Mouse (Mus musculus) adrenal gland, postnatal 4 days (tissue): ENCODE measurements at regions not wholly inside any gene's neighbourhood (a gene's known extent, or its start where the extent isn't known, plus 50 kb on each side); places are given as distances from the start of the nearest gene placed in this dataset.

Experiments
- DNase-seq, 2 experiments: peaks; one replicate each; pipeline ENCODE4 v3.0.0; 2021 to 2022; ENCODE audit warnings: low spot score in 2 of 2, mixed read lengths in 2 of 2

DNA sequence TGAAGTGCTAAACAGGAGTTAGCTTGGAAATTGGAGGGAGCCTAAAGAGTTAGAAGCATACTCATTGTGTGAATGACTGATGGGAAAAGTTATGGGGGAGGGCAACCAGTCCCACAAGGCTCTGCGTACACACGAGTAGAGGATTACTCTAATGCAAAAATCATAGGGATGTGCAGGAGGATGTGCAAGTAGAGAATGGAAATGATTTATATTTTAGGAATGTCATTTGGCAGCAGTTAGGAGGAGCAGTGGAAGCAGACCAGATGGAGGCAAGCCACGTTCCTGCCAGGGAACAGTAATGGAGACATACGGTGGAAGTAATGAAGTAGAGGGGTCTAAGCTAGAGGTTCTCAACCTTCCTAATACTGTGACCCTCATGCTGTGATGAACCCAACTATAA is 194.1 kb upstream of the Arhgap24 start:
- DNase-seq: no peak

DNA sequence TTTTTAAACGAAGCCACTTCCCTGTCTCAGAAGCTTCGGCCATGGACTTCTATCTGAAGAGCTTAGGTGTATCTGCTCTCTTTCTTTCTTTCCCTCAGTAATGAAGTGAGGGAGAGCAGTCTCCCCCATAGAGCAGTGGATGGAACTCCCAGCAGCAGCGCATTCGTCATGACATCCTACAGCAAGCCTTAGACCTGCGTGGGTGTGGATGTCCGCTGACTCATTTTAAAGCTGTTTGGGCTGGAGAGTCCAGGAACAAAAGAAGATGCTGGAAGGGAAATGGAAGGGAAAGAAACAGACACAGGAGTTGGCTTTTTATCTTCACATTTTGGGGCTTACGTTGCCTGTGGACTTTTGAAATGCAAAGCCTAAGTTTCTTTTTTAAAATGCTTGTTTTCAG is 190.3 kb upstream of the Arhgap24 start:
- DNase-seq: no peak

DNA sequence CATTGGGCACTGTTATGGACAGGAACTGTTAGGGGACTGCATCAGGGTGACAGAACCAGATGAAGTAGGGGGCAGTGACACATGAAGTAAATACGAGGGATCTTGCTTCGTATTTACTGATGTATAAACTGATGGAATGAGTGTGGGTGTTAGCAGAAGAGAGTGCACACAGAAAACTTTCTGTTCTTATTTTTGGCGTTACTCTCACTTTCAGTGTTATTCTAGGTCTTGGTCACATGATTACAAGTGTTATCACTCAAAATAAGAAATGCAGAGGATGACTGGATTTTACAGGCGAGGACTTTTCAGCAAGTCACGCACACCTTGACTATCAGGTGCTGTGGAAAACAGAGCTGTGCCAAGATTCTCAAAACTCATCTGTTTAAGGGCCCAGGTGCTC is 185.6 kb upstream of the Arhgap24 start:
- no peak for DNase-seq

DNA sequence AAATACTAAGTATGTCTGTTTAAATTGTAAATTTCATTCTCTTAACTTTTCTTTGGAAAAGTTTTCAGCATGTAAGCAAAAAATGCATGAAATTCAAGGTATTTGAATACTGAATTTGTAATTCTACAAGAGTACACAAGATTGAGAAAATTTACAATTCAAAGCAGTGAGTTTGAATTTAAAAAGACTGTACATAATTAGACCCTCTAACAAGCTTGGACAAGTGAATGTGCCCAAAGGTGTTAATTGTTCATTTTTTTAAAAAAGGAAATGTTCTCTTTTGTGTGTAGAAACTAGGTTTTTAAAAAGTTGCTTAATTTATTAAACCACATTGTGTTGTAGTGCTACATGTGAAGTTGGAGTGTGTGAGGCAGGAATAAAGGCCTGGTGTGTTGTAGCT is 174.9 kb upstream of the Arhgap24 start:
- DNase-seq: no peak

DNA sequence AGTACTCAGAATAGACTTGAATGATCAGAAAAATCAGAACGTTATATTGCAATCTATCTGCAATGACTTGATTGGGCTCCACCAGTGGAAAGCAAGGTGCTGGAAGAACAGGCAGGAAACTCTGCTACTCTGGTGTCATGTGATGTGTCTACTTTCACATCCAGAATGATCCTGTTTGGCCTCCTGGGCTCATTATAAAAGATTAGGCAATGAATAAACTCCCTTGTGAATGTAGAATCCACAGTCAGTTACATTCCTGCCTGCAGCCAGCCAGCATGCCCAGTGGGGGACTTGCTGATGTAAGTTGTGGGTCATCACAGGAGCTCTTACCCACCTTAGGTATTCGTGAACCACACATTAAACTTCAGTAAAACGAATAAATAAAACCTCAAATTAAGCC is 174.5 kb upstream of the Arhgap24 start:
- DNase-seq: no peak

DNA sequence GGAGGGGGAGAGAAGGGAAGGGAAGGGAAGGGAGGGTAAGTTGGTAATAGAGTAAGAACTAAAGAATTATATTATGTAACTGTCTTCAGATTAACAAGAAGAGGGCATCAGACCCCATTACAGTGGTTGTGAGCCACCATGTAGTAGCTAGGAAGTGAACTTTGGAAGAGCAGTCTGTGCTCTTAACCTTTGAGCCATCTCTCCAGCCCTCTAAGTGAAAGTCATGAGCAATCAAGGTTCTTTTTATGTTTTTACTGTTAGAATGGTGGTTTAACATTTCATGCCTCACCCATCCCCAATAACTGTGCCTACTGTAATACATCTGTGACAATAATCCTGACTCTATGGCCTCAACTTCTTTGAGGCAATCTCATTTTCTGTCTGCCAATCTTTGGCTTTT is 169.6 kb upstream of the Arhgap24 start:
- DNase-seq: no peak

DNA sequence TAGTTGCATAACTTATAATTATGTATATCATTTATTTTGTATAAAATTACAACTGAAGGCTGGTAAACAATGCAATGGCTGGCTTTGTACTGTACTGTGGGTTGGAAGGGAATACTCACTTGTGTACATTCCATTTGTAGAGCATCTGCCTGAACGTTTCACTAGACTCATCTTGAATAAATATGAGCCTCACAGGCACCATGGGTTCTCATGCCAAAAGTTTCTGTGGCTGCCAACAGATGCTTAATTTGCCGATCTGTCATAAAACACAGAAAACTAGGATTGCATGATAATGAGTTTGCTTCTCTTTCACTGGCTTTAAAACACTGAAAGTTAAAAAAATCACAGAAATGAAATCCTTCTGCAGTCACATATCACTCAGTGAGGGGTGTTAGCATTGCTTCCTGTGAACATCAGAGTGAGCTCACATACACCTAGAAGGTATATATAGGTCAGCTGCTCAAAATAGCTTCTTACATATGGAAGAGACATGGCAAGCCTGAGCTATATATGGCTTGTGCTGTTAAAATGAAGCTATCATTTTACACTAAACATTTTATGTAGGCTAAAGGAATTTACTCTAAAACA is 152.9 kb upstream of the Arhgap24 start:
- DNase-seq: no peak

DNA sequence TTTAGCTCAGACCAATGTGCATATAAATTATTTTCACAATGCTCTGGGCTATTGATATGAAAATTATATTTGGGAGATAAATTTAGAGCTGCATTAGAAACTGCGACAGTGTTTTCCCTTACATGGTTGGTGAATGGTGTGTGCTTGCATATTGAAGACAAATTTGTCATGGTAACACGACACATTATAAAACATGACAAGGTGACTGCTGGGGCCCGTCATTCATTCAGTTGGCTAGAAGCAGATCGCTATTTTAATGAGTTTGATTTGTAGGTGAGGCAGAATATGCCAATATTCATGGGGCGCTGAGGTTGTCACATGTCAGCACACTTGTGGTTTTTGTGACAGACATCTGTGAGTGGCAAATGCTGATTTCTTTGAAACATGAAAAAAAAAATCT is 147.3 kb upstream of the Arhgap24 start:
- DNase-seq: no peak

DNA sequence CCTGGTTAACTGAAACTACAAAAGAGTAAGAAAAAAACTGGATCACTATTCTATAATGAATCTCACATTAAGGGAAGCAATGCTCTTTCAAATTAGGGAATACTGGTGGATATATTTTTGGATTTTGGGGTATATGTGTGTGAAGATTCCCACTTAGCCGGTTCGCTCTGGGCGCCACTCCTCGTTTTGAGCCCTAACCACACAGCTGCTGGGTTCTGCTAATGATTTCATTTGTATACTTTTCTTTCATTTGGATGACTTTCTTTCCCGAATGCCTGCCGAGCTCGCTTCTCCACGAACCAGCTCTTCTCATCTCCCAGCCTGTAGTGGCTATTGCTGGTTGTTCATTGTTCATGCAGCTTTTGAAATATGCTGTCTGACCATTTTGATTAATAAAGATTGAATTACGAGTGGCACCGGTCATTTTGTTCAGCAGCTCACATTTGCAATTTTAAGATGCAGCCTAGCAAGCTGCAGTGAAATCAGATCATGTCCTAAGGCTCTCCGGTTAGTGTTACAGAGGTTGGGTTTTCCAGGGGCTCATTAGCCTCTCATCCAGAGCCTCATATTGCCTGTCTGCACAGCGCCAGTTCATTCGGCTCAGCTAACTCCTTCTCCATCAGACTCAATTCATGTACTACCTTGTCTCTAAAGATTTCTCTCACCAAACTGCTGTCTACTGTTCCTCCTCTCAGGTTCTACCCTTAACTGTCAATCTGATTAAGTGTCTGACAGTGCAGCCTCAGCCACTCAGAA is 146.6 kb upstream of the Arhgap24 start:
- no peak for DNase-seq

DNA sequence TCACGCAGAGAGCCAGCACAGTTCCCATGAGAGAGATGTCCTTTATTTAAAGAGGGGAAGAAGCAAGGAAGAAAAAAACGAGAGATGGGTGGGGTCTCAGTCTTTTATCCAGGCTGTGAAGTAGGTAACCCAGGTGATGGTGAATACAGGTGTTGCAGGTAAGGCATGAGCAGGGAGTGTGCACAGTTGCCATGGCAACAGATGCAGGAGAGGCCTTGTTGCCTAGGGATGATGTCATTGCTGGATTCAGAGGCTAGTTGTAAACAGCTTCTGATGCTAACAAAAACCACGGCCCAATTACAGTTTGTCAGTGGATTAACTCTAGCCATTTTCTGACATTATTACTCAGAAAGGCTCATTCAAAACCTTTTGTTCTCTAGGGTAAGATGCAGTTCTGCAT is 114.7 kb upstream of the Arhgap24 start:
- DNase-seq: no peak

DNA sequence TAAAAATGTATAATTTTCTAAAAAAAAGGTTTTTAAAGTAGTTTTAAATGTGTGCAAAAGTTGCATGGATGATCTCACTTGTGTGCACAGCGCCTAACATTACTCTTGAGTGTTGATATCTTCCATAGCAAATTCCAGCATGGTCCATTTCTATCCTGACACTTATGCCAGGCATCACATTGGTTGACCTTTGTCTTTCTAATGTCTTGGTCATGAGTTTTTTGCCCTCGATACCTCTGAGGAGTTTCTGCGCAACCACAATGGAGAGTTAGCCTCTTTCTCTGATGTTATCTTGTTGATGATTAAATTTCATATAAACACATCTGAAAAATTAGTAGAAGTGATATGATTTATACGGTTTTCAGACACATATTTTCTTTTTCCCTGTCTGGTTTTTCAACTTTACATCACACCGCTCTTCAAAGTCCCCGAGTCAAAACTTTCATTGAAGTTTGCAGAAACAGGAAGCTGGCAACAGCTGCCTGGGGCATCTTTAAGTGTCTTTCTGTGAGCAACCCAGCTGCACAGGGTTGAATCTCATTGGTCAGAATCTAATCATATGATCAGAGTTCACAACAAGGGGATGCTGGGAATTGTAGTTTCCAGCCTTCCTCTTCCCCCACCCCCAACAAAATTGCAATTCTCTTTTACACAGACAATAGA is 107.8 kb upstream of the Arhgap24 start:
- DNase-seq: no peak

DNA sequence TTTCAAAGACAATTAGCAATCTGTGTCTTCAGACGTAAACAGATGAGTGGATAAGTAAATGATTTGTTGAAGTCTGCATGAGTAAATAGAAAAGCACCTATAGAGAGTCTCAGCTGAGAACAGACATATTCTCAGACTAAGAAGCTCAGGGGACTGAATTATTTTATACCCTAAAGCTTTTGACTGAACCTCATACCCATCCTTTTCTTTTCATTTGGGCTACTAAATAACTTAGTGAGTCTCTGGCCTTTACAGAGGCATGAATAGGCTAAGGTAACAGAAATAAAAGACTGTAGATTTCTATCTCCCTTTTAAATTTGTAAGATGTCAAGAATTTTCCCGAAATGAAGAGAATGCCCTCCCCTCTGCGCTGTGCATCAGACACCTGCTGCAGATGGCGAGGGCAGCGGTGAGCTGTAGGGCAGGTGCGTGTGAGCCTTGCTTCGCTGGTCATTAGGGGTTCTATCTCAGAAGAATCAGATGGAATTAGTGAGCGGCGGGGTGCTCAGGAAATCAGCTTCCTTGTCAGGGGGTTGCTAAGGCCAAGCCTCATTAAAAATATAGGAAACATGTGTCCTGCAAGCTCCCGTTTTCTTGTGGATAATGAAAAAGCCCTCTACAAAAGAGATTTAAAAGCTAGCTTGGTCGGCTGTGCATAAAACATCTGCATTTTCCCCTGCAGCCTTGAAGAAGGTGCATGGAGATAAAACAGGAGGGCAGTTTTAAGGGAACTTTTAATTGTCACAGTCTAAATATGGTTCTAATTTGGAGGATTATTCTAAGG is 107.0 kb upstream of the Arhgap24 start:
- no peak for DNase-seq

DNA sequence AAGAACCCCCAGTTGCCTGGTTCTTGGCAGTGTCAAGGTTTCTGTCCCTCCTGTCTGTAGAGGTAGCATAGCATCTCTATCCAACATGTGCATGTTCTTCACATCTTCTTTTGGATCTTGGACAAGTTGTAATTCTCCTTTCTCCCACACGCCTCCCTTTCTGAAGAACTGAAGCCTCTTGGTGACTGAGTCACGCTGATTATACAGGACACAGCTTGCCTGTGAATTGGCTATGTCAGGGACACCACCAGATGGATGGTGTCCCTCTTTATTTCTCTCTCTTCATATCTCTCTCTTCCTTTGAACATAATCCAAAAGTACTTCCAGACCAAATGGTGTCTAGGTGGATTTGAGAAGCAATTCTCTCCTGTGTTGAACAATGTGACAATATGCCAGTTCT is 105.9 kb upstream of the Arhgap24 start:
- DNase-seq: no peak

DNA sequence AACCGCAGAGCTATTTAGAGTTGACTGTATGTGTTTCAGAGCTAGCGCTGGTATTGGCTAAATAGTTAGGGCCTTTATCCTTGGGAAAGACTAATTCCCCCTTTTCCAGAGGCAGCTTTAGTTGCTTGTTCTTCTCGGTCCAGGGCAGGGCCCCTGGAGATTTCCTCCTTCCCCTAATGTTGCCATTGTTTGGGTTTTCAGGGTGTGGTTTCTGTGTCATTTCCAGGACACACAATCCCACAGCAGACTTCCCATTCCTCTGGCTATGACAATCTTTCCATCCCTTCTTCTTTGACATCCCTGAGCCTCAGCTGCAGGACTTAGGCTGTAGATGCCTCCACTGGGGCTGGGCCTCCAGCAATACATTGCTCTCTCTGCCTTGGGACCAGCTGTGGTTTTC is 87.2 kb upstream of the Arhgap24 start:
- no peak for DNase-seq

DNA sequence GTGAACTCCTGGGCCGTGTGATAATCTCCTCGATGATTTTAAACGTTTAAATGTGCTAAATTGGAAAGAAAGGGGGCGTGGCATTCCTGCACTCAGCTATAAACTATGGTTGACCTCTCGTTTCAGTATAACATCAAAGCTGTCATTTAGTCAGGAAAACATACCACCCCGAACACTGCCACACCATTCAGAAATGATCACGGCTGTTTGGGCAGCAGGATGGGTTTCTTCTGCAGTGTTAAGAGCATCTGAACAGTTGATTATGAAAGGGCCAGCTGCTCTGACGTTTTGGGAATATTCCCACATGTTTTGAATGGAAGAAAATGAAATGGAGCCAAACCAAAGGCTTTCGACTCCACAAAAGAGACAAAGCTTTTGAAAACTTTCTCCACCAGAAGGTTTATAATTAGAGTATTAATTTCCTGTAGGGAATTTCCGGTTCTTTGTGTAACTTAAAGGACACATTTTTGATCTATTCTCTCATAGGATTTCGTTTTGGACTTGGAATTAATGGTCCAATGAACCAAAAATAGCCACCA is 85.5 kb upstream of the Arhgap24 start:
- DNase-seq: no peak

DNA sequence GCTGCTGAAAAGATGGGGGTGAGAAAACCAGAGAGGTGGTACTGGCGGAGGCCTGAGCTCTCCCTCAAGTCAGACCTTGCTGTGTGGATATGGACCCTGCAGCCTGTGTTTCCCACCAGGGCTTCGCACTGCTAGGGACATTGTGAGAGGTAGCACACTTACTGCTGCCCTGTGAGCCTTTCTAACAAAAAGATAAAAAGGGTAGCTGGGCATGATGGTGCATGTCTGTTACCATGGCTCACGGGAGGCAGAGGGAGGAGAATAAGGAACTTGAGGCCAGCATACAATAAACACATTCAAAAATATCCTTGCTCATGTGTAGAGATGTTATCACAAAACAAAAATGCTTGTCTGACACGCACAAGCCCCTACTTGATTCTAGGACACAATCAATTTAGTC is 82.2 kb upstream of the Arhgap24 start:
- DNase-seq: no peak

DNA sequence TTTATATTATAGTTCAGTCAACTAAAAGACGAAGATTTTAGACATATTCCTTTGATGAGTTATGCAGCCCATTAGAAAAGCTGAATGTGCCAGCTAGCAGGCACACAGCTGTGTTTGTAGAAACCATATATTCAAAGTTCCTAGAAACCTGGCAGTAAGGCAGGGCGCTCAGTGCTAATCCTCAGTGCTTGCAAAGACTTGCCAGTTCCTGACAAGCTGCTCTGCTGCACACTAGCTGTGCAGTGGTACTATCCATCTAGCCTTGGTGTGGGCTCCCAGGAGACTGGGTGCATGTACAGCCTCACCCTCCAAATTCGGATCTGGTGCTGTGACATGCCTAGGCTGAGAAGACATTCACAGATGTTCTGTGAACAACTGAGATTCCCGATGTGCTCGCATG is 63.5 kb upstream of the Arhgap24 start:
- no peak for DNase-seq

DNA sequence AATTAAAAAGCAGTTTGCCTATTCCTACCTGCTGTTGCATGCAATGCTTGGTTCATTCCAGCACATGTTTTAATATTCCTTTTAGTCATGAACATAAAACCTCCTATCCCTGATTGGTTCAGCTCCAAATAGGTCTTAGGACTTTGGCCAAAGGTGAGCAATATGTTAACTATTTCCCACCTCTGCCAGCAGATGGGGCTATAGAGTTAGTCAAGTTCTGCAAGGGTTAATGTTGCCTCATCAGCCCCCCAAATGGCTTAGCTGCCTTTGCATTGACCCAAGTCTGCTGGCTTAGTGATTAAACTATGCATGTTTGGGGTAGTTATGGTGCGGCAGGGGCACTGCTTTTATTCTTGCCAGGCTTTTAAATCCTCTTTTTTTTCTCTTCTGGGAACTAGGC is 62.1 kb upstream of the Arhgap24 start:
- DNase-seq: no peak

DNA sequence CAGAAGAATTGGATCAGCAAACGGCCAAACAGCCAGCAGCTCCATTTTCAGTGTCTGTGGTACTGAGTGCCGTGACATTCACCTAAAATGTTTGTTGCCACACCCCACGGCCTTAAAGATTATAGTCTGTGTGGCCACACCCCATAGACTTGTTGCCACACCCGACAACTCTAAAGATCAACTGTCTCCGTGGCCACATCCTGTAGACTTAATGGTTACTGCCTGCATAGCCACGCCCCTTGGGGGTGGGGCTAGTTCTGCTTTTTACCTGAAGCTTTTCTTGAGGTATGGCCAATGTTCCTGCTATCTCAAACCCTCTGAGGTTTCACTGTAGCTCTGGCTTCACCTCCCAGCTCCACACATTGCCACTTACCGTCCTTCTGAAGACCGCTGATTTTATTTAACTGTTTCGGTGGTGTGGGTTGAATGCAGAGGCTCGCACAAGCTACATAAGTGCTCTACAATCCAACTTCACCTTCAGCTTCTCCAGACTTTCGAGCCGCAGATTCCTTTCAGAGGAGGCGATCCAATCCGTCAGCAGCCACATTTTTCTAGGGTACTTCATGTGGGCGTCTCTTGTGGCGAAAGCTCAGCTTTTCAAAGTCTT is 56.5 kb upstream of the Arhgap24 start:
- no peak for DNase-seq

DNA sequence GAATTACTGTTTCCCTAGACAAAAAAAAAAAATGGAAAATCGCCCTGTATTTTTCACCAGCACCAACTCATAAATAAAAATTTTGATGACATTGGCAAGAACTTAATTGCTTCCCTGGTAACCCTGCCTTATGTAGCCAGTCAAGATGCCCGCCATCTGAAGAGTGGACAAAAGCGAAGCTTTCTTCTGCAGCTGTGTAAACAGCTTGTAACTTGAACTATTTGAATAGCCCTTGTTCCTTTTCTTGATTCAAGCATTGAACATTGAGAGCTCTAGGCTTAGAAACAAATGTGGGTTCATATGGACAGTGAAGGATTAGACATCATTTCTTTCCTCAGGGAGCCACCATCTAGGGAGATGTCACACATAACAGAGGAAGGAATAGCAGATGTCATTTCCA is 52.9 kb upstream of the Arhgap24 start:
- DNase-seq: no peak
